Mouse (Mus musculus): ENCODE measurements around the gene Itgam.

DNA sequence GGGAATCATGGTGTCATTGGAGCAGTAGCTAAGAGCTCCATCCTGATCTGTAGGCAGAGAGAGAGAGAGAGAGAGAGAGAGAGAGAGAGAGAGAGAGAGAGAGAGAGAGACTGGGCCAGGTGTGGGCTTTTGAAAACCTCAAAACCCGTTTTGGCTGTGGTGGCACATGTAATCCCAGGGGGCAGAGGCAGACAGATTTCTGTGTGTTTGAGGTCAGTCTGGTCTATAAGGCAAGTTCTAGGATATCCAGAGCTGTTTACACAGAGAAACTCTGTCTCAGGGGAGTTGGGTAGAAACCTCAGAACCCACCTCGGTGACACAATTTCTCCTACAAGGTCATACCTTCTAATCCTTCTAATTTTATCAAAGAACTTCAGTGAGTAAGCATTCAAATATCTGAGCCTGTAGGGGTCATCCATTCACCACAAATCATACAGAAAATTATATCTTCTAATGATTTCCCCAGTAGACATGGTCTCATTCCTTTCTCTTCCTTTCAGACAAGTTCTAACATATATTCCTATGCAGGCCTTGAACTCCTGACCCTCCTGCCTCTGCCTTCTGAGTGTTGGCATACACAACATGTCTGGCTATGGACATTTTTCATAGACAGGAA lies 38.4 kb downstream of the Itgam start:
- TF ChIP-seq CTCF (IDR thresholded peaks at IDR 0.05; ENCODE audit: extremely low read depth, insufficient read length, insufficient replicate concordance, low read depth, low read length), result no peak
- no peak for TF ChIP-seq POLR2A (IDR thresholded peaks at IDR 0.05; ENCODE audit: low read depth, low read length)

Measured in small intestine, adult 2 months (tissue).